In the genomic region with DNA sequence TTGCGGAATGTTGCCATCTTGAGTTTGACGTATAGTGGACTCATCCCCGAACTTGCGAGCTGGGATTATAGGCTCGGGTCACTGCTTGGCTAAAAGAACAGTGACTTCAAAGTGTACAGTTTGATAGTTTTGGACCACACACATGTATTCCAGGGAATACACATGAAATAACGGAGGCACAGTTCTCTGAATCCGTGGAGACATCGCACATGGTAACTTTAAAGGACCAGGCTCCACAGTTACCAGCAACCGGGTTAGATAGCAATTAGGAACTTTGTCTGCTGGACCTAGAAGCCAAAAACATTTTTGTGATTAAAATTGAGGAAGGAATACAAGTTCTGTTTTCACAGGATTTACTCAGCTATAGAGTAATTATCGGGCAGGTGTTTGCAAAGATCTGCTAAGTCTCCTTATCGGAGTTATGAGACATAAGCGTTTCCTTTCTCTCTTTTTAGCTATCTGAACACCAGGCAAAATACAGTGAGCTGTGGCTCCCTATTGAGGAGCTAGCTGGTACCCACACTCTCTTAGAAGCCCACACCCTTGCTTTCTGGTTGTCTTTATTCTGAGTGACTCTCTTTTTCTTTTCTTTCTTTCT, we compare ENCODE assay signal across 8 mouse cellular contexts. TPM values are rescaled to one million over a fixed set of nuclear protein-coding genes. Genes with fewer than 3 reads are reported as not detected.
A peak's percentile ranks its signal among the peaks of the same experiment; 100 is the strongest.
DNase-seq lines count a peak whose midpoint lies in the region; ATAC-seq and TF ChIP-seq lines count a peak whose summit lies in the region.

No protein-coding gene starts in this region.

- H3K4me3 ChIP-seq in kidney, postnatal 0 days (replicated peaks; ENCODE audit: low read depth, low read length): peak overlapping the region; percentile 82
- H3K4me3 ChIP-seq in hindbrain, postnatal 0 days (ENCODE audit: low read length): peak overlapping the region; percentile 53
- peak overlapping the region; percentile 62 for H3K4me3 ChIP-seq in myocyte

- H3K9me3 ChIP-seq in kidney, postnatal 0 days (replicated peaks; ENCODE audit: low read length): no peaks in the 10 kb centered on the region
- H3K9me3 ChIP-seq in hindbrain, postnatal 0 days (ENCODE audit: low read length): no peaks in the 10 kb centered on the region

- TF ChIP-seq CTCF in kidney, postnatal 0 days (IDR thresholded peaks at IDR 0.05; ENCODE audit: low read depth): no peak
- TF ChIP-seq CTCF in hindbrain, postnatal 0 days (IDR thresholded peaks at IDR 0.05; ENCODE audit: low read depth): no peak

- H3K9ac ChIP-seq in kidney, postnatal 0 days (ENCODE audit: low read depth, low read length): peak overlapping the region; percentile 84
- H3K9ac ChIP-seq in hindbrain, postnatal 0 days (replicated peaks; ENCODE audit: low read length): peak overlapping the region; percentile 51

- H3K79me2 ChIP-seq in myocyte (ENCODE audit: control insufficient read depth, insufficient read depth): peaks cover 54% of the 10 kb centered on the region

- WGBS in kidney, postnatal 0 days: 15% methylated on average over 12 of the region's 12 CpGs
- WGBS in hindbrain, postnatal 0 days: 19% methylated on average over 12 of the region's 12 CpGs

- DNase-seq in kidney, postnatal 0 days (ENCODE audit: low spot score): peak; percentile 21
- DNase-seq in kidney, postnatal 14 days: no peak
- DNase-seq in c-Kit-positive CD71-positive TER-119-negative erythroid progenitor cells, embryonic 14.5 days (ENCODE audit: low read depth): peak; percentile 22
- no peak for DNase-seq in hindbrain, postnatal 0 days (ENCODE audit: low spot score)
- no peak for DNase-seq in gastrocnemius, postnatal 25 days
- DNase-seq in layer of hippocampus, adult 8-10 months (ENCODE audit: low spot score in 2 of 2): no peak
- DNase-seq in gastrocnemius, adult 8-10 months (ENCODE audit: low spot score in 2 of 2): no peak

- TF ChIP-seq POLR2A in myocyte (IDR thresholded peaks at IDR 0.05; ENCODE audit: insufficient read length, low read depth): no peak

- 0 out of 2 replicates have a peak, but pooled peaks have one; percentile 11 for ATAC-seq in kidney, postnatal 0 days (replicated peaks; ENCODE audit: low FRiP score, low read depth)
- no peak for ATAC-seq in hindbrain, postnatal 0 days

- no peaks in the 10 kb centered on the region for H3K4me1 ChIP-seq in kidney, postnatal 0 days (replicated peaks; ENCODE audit: insufficient read depth, low read length)
- H3K4me1 ChIP-seq in hindbrain, postnatal 0 days (ENCODE audit: insufficient read depth, low read length): peaks cover 4% of the 10 kb centered on the region; the same call in 1 of the 2 replicates

- no peaks in the 10 kb centered on the region for H3K27me3 ChIP-seq in kidney, postnatal 0 days (ENCODE audit: insufficient read depth, low read length)
- H3K27me3 ChIP-seq in hindbrain, postnatal 0 days (ENCODE audit: insufficient read depth, low read length): no peaks in the 10 kb centered on the region
- H3K27me3 ChIP-seq in myocyte (ENCODE audit: control insufficient read depth, insufficient read depth, insufficient read length): no peaks in the 10 kb centered on the region

- H3K27ac ChIP-seq in kidney, postnatal 0 days: peak overlapping the region; percentile 6; the same call in 1 of the 2 replicates
- no peak overlapping the region for H3K27ac ChIP-seq in hindbrain, postnatal 0 days

- no peak overlapping the region for H3ac ChIP-seq in myocyte (ENCODE audit: control insufficient read depth, insufficient read length)

- no peaks in the 10 kb centered on the region for H3K36me3 ChIP-seq in kidney, postnatal 0 days (ENCODE audit: insufficient read depth, low read length)
- no peaks in the 10 kb centered on the region for H3K36me3 ChIP-seq in hindbrain, postnatal 0 days (ENCODE audit: insufficient read depth, low read length)
- H3K36me3 ChIP-seq in myocyte (ENCODE audit: control insufficient read depth, insufficient read depth): no peaks in the 10 kb centered on the region

- peak overlapping the region; percentile 75 for H3K4me2 ChIP-seq in kidney, postnatal 0 days (ENCODE audit: low read length)
- peak overlapping the region; percentile 85 for H3K4me2 ChIP-seq in hindbrain, postnatal 0 days (ENCODE audit: low read depth, low read length)
- peak overlapping the region; percentile 93 for H3K4me2 ChIP-seq in myocyte (ENCODE audit: low read depth)

TF ChIP-seq in myocyte, 11 proteins besides CTCF, POLR2A, EP300 and RAD21:
- no peak for TF ChIP-seq POLR2AphosphoS2 (IDR thresholded peaks at IDR 0.05; ENCODE audit: insufficient read length, low read depth)
- TF ChIP-seq USF1 (IDR thresholded peaks at IDR 0.05; ENCODE audit: low read depth): no peak
- TF ChIP-seq MYOD1 (IDR thresholded peaks at IDR 0.05; ENCODE audit: control insufficient read depth in 1 of 3, insufficient read length in 2 of 3, low read depth in 2 of 3): no peak
- no peak for TF ChIP-seq E2F4 (IDR thresholded peaks at IDR 0.05; ENCODE audit: insufficient read depth)
- TF ChIP-seq MYOG (IDR thresholded peaks at IDR 0.05; ENCODE audit: control insufficient read depth in 1 of 3, insufficient read depth in 1 of 3, insufficient read length in 2 of 3, low read depth in 2 of 3): no peak
- no peak for TF ChIP-seq TCF3 (IDR thresholded peaks at IDR 0.05; ENCODE audit: insufficient read length, low read depth)
- no peak for TF ChIP-seq SRF (IDR thresholded peaks at IDR 0.05; ENCODE audit: control insufficient read depth, insufficient read length, low read depth)
- no peak for TF ChIP-seq MAX (IDR thresholded peaks at IDR 0.05; ENCODE audit: low read depth)
- no peak for TF ChIP-seq CEBPB (IDR thresholded peaks at IDR 0.05; ENCODE audit: insufficient read depth, poor library complexity, severe bottlenecking)
- TF ChIP-seq REST (IDR thresholded peaks at IDR 0.05; ENCODE audit: insufficient read depth, insufficient read length): no peak
- no peak for TF ChIP-seq TCF12 (IDR thresholded peaks at IDR 0.05; ENCODE audit: insufficient read depth, poor library complexity, severe bottlenecking)

RNA-seq across cellular contexts. Expression of a gene that starts 0.8 kb away (rescaled TPM):
- 14.3 and 17.3 TPM in 2 replicates for polyA plus RNA-seq in kidney, postnatal 0 days (2015; fragmentation: Nextera tagmentation; extraction: Ambion mirVana)
- 11.3 and 12.8 TPM in 2 replicates for total RNA-seq in hindbrain, postnatal 0 days (2014; rRNA removed)
- 13.5 and 15.0 TPM in 2 replicates for polyA plus RNA-seq in hindbrain, postnatal 0 days (2015; fragmentation: Nextera tagmentation; extraction: Ambion mirVana)
- 4.9 TPM for polyA plus RNA-seq in myocyte (2012; fragmentation: generic; extraction: Trizol)
- total RNA-seq in gastrocnemius, postnatal 25 days (2021): 1 to 10 TPM; 6.3 to 8.6 TPM
- 10 to 100 TPM; 25.7 to 32.6 (median 28.6) TPM for total RNA-seq in layer of hippocampus, adult 8-10 months (2022)
- total RNA-seq in gastrocnemius, adult 8-10 months (2022): 1 to 10 TPM; 6.4 to 8.4 (median 7.6) TPM

RNA-seq across cellular contexts. Expression of a gene that starts 21.0 kb away (rescaled TPM):
- polyA plus RNA-seq in kidney, postnatal 0 days (2015; fragmentation: Nextera tagmentation; extraction: Ambion mirVana): 123 and 137 TPM in 2 replicates
- total RNA-seq in hindbrain, postnatal 0 days (2014; rRNA removed): 60.5 and 84.9 TPM in 2 replicates
- 46.9 and 49.8 TPM in 2 replicates for polyA plus RNA-seq in hindbrain, postnatal 0 days (2015; fragmentation: Nextera tagmentation; extraction: Ambion mirVana)
- polyA plus RNA-seq in myocyte (2012; fragmentation: generic; extraction: Trizol): 37.1 TPM
- 100 to 1,000 TPM; 132 to 145 TPM for total RNA-seq in gastrocnemius, postnatal 25 days (2021)
- total RNA-seq in layer of hippocampus, adult 8-10 months (2022): 100 to 1,000 TPM; 127 to 141 (median 133) TPM
- total RNA-seq in gastrocnemius, adult 8-10 months (2022): 100 to 1,000 TPM; 275 to 322 (median 295) TPM

Comparison
In these comparisons a context has a peak if more than half of its experiments do, and no peak if none do; other contexts are left out.
1. DNase-seq: peak in kidney, postnatal 0 days (single experiment) and c-Kit-positive CD71-positive TER-119-negative erythroid progenitor cells, embryonic 14.5 days (single experiment); none in kidney, postnatal 14 days (single experiment), hindbrain, postnatal 0 days (single experiment), gastrocnemius, postnatal 25 days (single experiment), layer of hippocampus, adult 8-10 months (0 of 2) and gastrocnemius, adult 8-10 months (0 of 2).
2. Peak in every context shown above with its lines, with median percentiles within 50 percentile points of each other: H3K4me2 ChIP-seq and H3K4me3 ChIP-seq.